Mouse (Mus musculus) spleen, postnatal 14 days (tissue): ENCODE results near the gene 4930558C23Rik.
"Not testable (repeated sequence)": the region's sequence is repeated elsewhere in the genome, so short reads cannot be mapped to it uniquely, and the experiment has no call there.

ENCODE experiments used
- DNase-seq, 2 experiments: peaks; one replicate each; pipeline ENCODE4 v3.0.0; 2021 to 2022; ENCODE audit warnings: low spot score in 2 of 2

4930558C23Rik gene

GRCm38 (mm10) chr3:95402741-95403140 is at the start of gene 4930558C23Rik:
4930558C23Rik (minus strand) TSS chr3:95402841.
- no peak for DNase-seq

DNA sequence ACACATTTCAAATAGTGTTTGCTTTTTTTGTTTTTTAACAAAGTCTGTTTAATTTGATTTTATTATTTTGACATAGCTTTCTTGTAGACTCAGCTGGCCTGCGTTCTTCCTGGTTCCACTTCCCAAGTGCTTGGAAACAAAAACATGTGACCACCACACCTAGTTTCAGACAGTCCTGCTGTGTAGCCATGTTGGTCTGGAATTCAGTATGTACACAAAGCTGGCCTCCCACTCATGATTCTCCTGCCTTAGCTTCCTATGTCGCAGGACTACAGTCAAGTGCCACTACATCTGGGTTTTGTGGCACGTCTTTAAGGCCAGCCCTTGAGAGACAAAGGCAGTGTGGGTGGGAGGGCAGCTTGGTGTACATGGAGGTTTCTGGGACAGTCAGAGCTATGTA is 48.3 kb upstream of the 4930558C23Rik start:
- DNase-seq, result no peak

DNA sequence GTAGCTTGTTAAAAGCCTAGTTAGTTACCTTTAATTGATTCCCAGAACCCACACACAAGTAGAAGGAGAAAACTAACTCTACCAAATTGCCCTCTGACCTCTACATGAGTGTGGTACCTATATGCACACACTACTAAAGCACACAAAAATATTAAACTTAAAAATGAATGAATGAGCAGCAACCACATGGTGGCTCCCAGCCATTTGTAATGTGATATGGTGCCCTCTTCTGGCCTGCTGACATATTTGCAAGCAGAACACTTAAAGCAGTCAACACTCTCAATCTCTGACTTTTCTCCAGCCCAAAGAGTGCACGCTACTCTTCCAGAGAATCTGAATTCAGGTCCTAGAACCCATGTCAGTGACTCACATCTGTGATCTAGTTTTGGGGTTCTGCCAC is 47.8 kb upstream of the 4930558C23Rik start:
- peak in 1 of 2 experiments; percentile 41 for DNase-seq

DNA sequence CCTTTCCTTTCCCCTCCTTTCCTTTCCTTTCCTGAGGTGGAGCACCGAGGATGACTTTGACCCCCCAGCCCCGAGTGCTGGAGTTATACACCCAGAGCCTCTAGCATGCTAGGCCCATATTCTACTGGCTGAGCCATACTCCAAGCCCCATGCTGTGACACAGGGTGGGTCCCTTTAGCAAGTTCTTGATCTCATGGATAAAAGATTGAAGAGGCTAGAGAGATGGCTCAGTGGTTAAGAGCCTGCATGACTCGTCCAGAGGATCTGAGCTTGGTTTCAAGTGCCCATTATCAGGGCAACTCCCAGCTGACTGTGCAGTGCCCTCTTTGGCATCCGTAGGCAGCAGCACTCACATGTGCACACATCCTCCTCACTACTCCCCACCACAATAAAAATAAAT is 42.7 kb upstream of the 4930558C23Rik start:
- DNase-seq, result no peak

GRCm38 (mm10) chr3:95442406-95443117 is 39.9 kb upstream of the 4930558C23Rik start:
- DNase-seq, result no peak

DNA sequence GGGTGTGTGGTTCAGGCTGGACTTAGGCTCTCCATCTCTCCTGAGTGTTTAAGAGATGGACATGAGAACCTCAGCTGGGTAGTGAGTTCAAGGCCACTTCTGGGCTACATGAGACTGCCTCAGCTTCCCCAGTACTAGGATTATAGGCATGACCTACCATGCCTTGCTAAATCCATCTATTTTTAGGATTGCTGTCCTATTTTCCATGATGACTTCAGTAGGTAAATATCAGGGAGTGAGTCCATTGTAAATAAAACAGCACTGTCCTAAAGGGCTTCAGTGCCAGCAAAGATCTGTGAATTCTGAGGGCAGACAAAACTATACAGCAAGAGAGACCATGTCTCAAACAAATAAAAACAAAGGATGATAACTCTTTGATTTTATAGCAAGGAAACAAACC is 37.0 kb upstream of the 4930558C23Rik start:
- no peak for DNase-seq

- not testable (repeated sequence) for DNase-seq
Observed at GRCm38 (mm10) chr3:95438636-95439035, 36.0 kb upstream of the 4930558C23Rik start.

DNA sequence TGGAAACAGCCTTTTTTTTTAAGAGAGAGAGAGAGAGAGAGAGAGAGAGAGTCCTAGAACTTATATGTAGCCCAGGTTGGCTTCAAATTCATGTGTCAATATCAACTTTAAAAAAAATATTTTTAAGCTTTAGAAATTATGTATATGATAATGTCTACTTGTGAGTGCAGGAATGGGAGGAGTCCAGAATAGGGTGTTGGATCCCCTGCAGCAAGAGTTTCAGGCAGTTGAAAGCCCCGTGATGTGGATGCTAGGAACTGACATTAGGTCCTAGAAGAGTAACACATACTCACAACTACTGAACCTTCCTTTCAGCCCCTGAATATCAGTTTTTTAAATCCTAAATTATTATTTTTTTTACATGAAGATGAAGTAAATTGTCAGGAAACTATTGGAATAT is 32.9 kb upstream of the 4930558C23Rik start:
- DNase-seq, result no peak

DNA sequence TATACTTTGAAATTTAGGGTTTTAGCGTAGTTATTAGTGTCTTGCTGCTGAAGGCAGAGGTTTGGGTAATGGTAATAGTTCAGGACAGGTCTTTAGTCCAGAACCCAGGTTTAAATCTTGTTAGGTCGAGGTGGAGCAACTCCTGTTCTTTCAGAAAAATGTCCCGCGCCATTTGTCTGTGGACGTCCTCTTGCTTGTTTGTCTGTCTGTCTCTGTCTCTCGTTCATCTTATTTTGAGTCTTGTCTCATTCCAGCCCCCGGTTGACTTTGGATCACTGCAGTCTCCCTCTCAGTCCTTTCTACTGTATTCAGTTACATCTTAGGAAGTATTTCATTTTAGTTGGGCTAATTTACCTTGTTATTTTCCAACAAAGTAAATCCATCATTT is 32.3 kb upstream of the 4930558C23Rik start:
- DNase-seq, result no peak

DNA sequence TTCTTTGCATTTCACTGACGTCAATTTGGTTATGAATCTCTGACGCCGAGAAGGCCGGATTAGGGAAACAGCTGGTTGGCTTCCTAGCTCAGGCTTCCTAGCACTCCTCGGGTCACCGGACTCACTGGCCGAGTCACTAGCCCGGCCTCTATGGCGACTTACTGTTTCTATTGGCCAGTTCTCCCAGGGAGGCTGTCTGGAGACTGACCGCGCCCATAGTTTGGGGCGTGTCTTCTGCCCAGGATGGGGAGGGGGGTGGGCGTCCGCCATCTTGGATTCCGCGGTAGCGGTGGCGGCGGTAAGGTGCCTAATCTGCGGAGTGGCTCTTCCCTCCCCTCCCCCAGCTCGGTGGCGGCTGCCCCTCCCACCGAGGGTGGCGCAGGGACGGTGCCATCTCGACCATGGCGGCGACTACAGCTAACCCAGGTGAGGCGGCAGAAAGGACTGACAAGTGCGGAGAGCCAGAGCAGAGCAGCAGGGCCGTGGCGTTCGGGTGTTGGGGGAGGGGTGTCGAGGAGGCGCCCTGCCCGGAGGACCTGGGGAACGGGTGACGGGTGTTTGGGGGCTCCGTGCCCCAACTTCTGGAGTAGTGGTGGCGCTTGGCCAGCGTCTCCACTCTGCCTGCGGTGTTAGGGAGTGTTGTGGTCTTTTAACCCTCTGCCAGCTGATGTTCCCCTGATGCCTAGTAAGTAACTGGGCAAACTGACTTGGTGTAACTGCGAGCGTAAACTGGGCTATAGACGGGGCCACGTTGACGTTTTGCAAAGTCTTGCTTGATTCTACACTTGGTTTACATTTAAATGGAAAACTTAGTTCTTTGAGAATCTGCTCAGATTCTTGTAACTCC is 31.7 kb upstream of the 4930558C23Rik start, which contains the start of gene Arnt:
Gene Arnt (plus strand): TSS at position 253 of the 847 bp plus-strand sequence.
- peak; percentile 80 to 85 for DNase-seq

- no peak for DNase-seq
Observed at GRCm38 (mm10) chr3:95433301-95433915, 30.8 kb upstream of the 4930558C23Rik start.

DNA sequence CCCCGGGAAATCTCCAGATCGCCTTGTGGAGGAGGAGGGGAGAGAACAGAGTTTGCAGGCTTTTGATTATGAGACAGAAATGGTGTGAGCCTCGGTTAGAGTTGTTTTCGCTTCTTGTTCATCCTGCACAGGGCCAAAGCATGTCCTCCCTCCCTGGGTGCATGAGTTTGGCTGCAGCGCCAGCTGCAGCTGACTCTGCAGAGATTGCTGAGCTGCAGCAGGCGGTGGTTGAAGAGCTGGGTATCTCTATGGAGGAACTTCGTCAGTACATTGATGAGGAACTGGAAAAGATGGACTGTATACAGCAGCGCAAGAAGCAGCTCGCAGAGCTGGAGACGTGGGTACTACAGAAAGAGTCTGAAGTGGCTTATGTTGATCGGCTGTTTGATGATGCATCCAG is 25.8 kb upstream of the 4930558C23Rik start:
- DNase-seq, result not testable (repeated sequence)

- DNase-seq, result not testable (repeated sequence)
Observed at GRCm38 (mm10) chr3:95427891-95428238, 25.2 kb upstream of the 4930558C23Rik start.

- DNase-seq, result not testable (repeated sequence)
Observed at GRCm38 (mm10) chr3:95427117-95427890, 24.7 kb upstream of the 4930558C23Rik start.

DNA sequence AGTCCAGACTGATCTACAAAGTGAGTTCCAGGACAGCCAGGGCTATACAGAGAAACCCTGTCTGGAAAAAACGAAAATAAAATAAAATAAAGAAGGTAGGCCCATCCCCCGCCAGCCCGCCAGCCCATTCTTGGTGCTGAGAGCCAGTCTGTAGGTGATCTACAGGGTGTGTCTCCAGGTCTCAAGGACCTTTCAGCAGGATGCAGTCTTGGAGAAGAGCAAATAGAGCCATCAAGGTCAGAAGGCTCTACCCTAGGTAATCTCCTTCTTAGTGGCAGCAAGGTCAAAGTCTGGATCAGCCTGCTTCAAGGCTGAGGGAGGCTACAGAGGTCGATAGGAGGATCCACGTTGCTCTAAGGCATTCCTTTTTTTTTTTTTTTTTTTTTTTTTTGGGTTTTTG is 23.8 kb upstream of the 4930558C23Rik start:
- DNase-seq, result not testable (repeated sequence)

DNA sequence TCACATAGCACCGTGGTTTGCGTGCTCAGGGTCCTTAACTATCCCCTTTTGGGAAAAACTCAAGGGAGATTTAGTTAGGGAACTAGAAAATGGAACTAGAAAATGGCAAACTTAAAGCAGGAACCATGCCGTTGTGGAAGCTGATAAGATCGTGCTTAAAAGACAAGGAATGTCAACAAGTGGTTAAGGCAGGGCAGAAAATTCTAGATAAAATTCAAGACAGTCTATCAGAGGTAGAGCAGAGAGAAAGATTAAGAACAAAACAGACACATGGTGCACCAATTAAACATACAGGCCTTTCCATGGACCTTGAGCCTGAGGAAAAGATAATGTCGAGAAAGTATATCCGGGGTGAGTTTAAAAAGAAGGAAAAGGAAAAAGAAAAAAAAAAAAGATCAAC is 15.2 kb upstream of the 4930558C23Rik start:
- DNase-seq, result no peak

- no peak for DNase-seq
Observed at GRCm38 (mm10) chr3:95412268-95412667, 9.6 kb upstream of the 4930558C23Rik start.

- no peak for DNase-seq
Observed at GRCm38 (mm10) chr3:95408852-95409251, 6.2 kb upstream of the 4930558C23Rik start.

- no peak for DNase-seq
Observed at GRCm38 (mm10) chr3:95407728-95408127, 5.1 kb upstream of the 4930558C23Rik start.

GRCm38 (mm10) chr3:95394385-95394784 is 8.3 kb downstream of the 4930558C23Rik start:
- DNase-seq, result no peak

DNA sequence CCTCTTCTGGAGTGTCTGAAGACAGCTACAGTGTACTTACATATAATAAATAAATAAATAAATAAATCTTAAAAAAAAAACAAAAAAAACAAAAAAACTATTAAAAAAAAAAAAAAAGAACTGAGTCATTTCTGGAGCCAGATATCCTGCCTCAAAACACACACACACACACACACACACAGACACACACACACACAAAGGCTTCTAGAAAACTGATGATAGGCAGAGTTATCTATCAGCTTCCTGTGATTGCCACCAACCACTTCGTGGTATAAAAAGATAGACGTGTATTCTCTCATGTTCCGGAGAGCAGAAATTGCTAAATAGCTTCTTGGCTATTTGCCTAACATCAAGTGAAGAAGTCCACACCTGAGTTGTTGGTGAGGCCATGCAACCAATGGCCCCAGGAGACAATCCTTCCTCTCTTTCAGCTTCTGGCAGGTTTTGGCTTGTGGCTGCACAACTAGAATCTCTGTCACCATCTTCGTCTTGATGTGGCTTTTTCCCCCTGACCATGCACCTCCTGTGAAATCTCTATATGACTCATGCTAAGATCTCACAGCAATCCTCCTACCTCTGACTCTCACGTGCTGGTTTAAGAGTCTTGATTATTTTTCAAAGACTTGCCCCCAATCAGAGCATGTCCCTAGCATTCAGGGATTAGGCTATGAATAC is 17.1 kb downstream of the 4930558C23Rik start:
- DNase-seq, result no peak
